In genomic region chr5:139287787-139288186, GRCm38 (mm10) we compare ENCODE assay signal across 24 mouse cellular contexts. TPM values are rescaled to one million over a fixed set of nuclear protein-coding genes. Genes with fewer than 3 reads are reported as not detected.
DNase-seq lines count a peak whose midpoint lies in the region; ATAC-seq and TF ChIP-seq lines count a peak whose summit lies in the region.
"Had no signal": no experiment of that assay in that cellular context is flagged by ENCODE, and none has a peak within 500 bp of the region (broad histone marks: within the 10 kb centered on the region; RNA-seq: fewer than 3 reads in every experiment).

No protein-coding gene starts in this region.

- TF ChIP-seq CTCF in midbrain, postnatal 0 days (IDR thresholded peaks at IDR 0.05): no peak
- TF ChIP-seq CTCF in bone marrow, adult 2 months (IDR thresholded peaks at IDR 0.05; ENCODE audit: control insufficient read depth, insufficient read depth, low read length): no peak

- H3K9ac ChIP-seq in midbrain, embryonic 11.5 days (ENCODE audit: low read length): no peak overlapping the region
- H3K9ac ChIP-seq in midbrain, postnatal 0 days (replicated peaks; ENCODE audit: low read length, poor library complexity, severe bottlenecking): no peak overlapping the region
- H3K9ac ChIP-seq in liver, embryonic 16.5 days (ENCODE audit: low read depth, low read length): no peak overlapping the region
- no peak overlapping the region for H3K9ac ChIP-seq in stomach, embryonic 16.5 days (ENCODE audit: low read length)
- H3K9ac ChIP-seq: forebrain, embryonic 12.5 days; hindbrain, embryonic 12.5 days; intestine, embryonic 15.5 days; lung, embryonic 15.5 days; neural tube, embryonic 15.5 days had no signal

- no peak overlapping the region for H3K4me3 ChIP-seq in midbrain, embryonic 11.5 days (ENCODE audit: low read depth, low read length)
- H3K4me3 ChIP-seq in midbrain, postnatal 0 days (ENCODE audit: low read depth, low read length): no peak overlapping the region
- H3K4me3 ChIP-seq in bone marrow, adult 2 months (replicated peaks; ENCODE audit: control insufficient read depth, low read depth, low read length): no peak overlapping the region
- no peak overlapping the region for H3K4me3 ChIP-seq in liver, embryonic 16.5 days (ENCODE audit: low read depth, low read length)
- H3K4me3 ChIP-seq in stomach, embryonic 16.5 days (replicated peaks; ENCODE audit: low read length): no peak overlapping the region
- H3K4me3 ChIP-seq: forebrain, embryonic 12.5 days; hindbrain, embryonic 12.5 days; intestine, embryonic 15.5 days; lung, embryonic 15.5 days; neural tube, embryonic 15.5 days had no signal

- H3K4me1 ChIP-seq in midbrain, embryonic 11.5 days (ENCODE audit: control insufficient read depth, insufficient read depth, low read length): no peaks in the 10 kb centered on the region
- no peaks in the 10 kb centered on the region for H3K4me1 ChIP-seq in midbrain, postnatal 0 days (ENCODE audit: insufficient read depth, low read length)
- H3K4me1 ChIP-seq in bone marrow, adult 2 months (ENCODE audit: control insufficient read depth, insufficient read depth, low read length): peaks cover 22% of the 10 kb centered on the region
- H3K4me1 ChIP-seq in liver, embryonic 16.5 days (ENCODE audit: control insufficient read depth, low read depth, low read length): peaks cover 30% of the 10 kb centered on the region
- peaks cover 18% of the 10 kb centered on the region for H3K4me1 ChIP-seq in stomach, embryonic 16.5 days (ENCODE audit: control insufficient read depth, insufficient read depth, low read length)
- H3K4me1 ChIP-seq: hindbrain, embryonic 12.5 days; neural tube, embryonic 15.5 days had no signal

- no peak overlapping the region for H3K27ac ChIP-seq in midbrain, embryonic 11.5 days (ENCODE audit: low read depth, low read length)
- no peak overlapping the region for H3K27ac ChIP-seq in midbrain, postnatal 0 days (ENCODE audit: low read depth, low read length)
- H3K27ac ChIP-seq in bone marrow, adult 2 months (ENCODE audit: control insufficient read depth, insufficient read depth, low read depth, low read length, poor library complexity): peak overlapping the region; percentile 97
- H3K27ac ChIP-seq in liver, embryonic 16.5 days (ENCODE audit: low read length): peak overlapping the region; percentile 69
- peak overlapping the region; percentile 15; the same call in 1 of the 2 replicates for H3K27ac ChIP-seq in stomach, embryonic 16.5 days (ENCODE audit: low read length)
- H3K27ac ChIP-seq: forebrain, embryonic 12.5 days; hindbrain, embryonic 12.5 days; hindbrain, postnatal 0 days; intestine, embryonic 15.5 days; neural tube, embryonic 15.5 days had no signal

- no peak for TF ChIP-seq POLR2A in bone marrow, adult 2 months (IDR thresholded peaks at IDR 0.05; ENCODE audit: borderline replicate concordance, control insufficient read depth, low read depth, low read length)

- no peaks in the 10 kb centered on the region for H3K36me3 ChIP-seq in midbrain, embryonic 11.5 days (ENCODE audit: control insufficient read depth, insufficient read depth, low read length)
- peaks cover 15% of the 10 kb centered on the region for H3K36me3 ChIP-seq in midbrain, postnatal 0 days (ENCODE audit: insufficient read depth, low read length)
- no peaks in the 10 kb centered on the region for H3K36me3 ChIP-seq in liver, embryonic 16.5 days (ENCODE audit: control insufficient read depth, insufficient read depth)
- no peaks in the 10 kb centered on the region for H3K36me3 ChIP-seq in stomach, embryonic 16.5 days (ENCODE audit: control insufficient read depth, insufficient read depth, low read length)
- H3K36me3 ChIP-seq: forebrain, embryonic 12.5 days; hindbrain, embryonic 12.5 days; intestine, embryonic 15.5 days; lung, embryonic 15.5 days had no signal

- DNase-seq in midbrain, embryonic 11.5 days (ENCODE audit: low spot score, missing footprints): peak; percentile 41
- no peak for DNase-seq in midbrain, postnatal 0 days (ENCODE audit: low spot score)
- no peak for DNase-seq in embryo, embryonic 10 days (ENCODE audit: low spot score)
- DNase-seq: adrenal gland, adult 8-10 months; cerebellum, adult 11-12 months; cerebellum, adult 9-11 months; gastrocnemius, postnatal 14 days; heart, postnatal 14 days; kidney, adult 2 months; midbrain, embryonic 14.5 days; retina, postnatal 1 day; right cerebral cortex, postnatal 14 days; spleen, adult 18-20 months had no signal

- H3K4me2 ChIP-seq in midbrain, embryonic 11.5 days: no peak overlapping the region
- no peak overlapping the region for H3K4me2 ChIP-seq in midbrain, postnatal 0 days (ENCODE audit: low read depth, low read length, poor library complexity, severe bottlenecking)
- H3K4me2 ChIP-seq in liver, embryonic 16.5 days (ENCODE audit: low read depth, low read length): no peak overlapping the region
- no peak overlapping the region for H3K4me2 ChIP-seq in stomach, embryonic 16.5 days (ENCODE audit: low read depth, low read length)
- H3K4me2 ChIP-seq: forebrain, embryonic 12.5 days; hindbrain, embryonic 12.5 days; intestine, embryonic 15.5 days; lung, embryonic 15.5 days; neural tube, embryonic 15.5 days had no signal

- no peak for ATAC-seq in midbrain, embryonic 11.5 days (ENCODE audit: low FRiP score)
- no peak for ATAC-seq in midbrain, postnatal 0 days (ENCODE audit: low FRiP score)
- ATAC-seq in liver, embryonic 16.5 days (ENCODE audit: low read depth): no peak
- no peak for ATAC-seq in stomach, embryonic 16.5 days (ENCODE audit: insufficient read depth, low FRiP score)
- no peak for ATAC-seq in activated CD4-positive, CD25-positive, alpha-beta regulatory T cell, adult 4 months
- ATAC-seq: CD4-positive, CD25-positive, alpha-beta regulatory T cell, adult 4 months; hindbrain, postnatal 0 days had no signal

- no peaks in the 10 kb centered on the region for H3K9me3 ChIP-seq in midbrain, embryonic 11.5 days (ENCODE audit: control insufficient read depth, low read length)
- no peaks in the 10 kb centered on the region for H3K9me3 ChIP-seq in midbrain, postnatal 0 days (ENCODE audit: low read length)
- H3K9me3 ChIP-seq in liver, embryonic 16.5 days (replicated peaks; ENCODE audit: control insufficient read depth, low read length): no peaks in the 10 kb centered on the region
- no peaks in the 10 kb centered on the region for H3K9me3 ChIP-seq in stomach, embryonic 16.5 days (replicated peaks; ENCODE audit: control insufficient read depth, low read length)
- H3K9me3 ChIP-seq: forebrain, embryonic 12.5 days; hindbrain, embryonic 12.5 days; intestine, embryonic 15.5 days; lung, embryonic 15.5 days; neural tube, embryonic 15.5 days had no signal

- H3K27me3 ChIP-seq in midbrain, embryonic 11.5 days (ENCODE audit: control insufficient read depth, insufficient read depth, low read length): no peaks in the 10 kb centered on the region
- no peaks in the 10 kb centered on the region for H3K27me3 ChIP-seq in midbrain, postnatal 0 days (ENCODE audit: insufficient read depth, low read length)
- H3K27me3 ChIP-seq in liver, embryonic 16.5 days (ENCODE audit: control insufficient read depth, insufficient read depth, low read depth, low read length): no peaks in the 10 kb centered on the region
- H3K27me3 ChIP-seq in stomach, embryonic 16.5 days (ENCODE audit: control insufficient read depth, insufficient read depth, low read length): no peaks in the 10 kb centered on the region
- H3K27me3 ChIP-seq: forebrain, embryonic 12.5 days; hindbrain, embryonic 12.5 days; intestine, embryonic 15.5 days; lung, embryonic 15.5 days; neural tube, embryonic 15.5 days had no signal

- WGBS in midbrain, embryonic 11.5 days: 79% methylated on average over 4 of the region's 4 CpGs
- WGBS in midbrain, postnatal 0 days: 88% methylated on average over 4 of the region's 4 CpGs
- 35% methylated on average over 4 of the region's 4 CpGs for WGBS in bone marrow, adult 2 months
- 47% methylated on average over 4 of the region's 4 CpGs for WGBS in liver, embryonic 16.5 days (ENCODE audit: insufficient replicate concordance)
- WGBS in stomach, embryonic 16.5 days: 80% methylated on average over 4 of the region's 4 CpGs

RNA-seq across cellular contexts. Expression of gene Get4, which starts 35.7 kb away (rescaled TPM):
- polyA plus RNA-seq in midbrain, embryonic 11.5 days (2014; fragmentation: Nextera tagmentation; extraction: Ambion mirVana): 118 and 123 TPM in 2 replicates
- 48.5 and 48.9 TPM in 2 replicates for total RNA-seq in midbrain, postnatal 0 days (2014; rRNA removed)
- polyA plus RNA-seq in midbrain, postnatal 0 days (2015; fragmentation: Nextera tagmentation; extraction: Ambion mirVana): 135 and 142 TPM in 2 replicates
- polyA plus RNA-seq in bone marrow, adult 2 months (2011; ENCODE audit: insufficient read depth, insufficient read length, low replicate concordance, missing spikeins): 43.5 and 60.2 TPM in 2 replicates
- polyA plus RNA-seq in liver, embryonic 16.5 days (2015; fragmentation: Nextera tagmentation; extraction: Ambion mirVana): 90.0 and 98.0 TPM in 2 replicates
- polyA plus RNA-seq in stomach, embryonic 16.5 days (2015; fragmentation: Nextera tagmentation; extraction: Ambion mirVana): 136 and 142 TPM in 2 replicates
- polyA plus RNA-seq in activated CD4-positive, CD25-positive, alpha-beta regulatory T cell, adult 4 months (2017; shearing (Covaris generic)): 10 to 100 TPM; 14.9 to 18.2 TPM

RNA-seq across cellular contexts. Expression of gene Adap1, which starts 37.6 kb away (rescaled TPM):
- 2.4 TPM in 2 replicates for polyA plus RNA-seq in midbrain, embryonic 11.5 days (2014; fragmentation: Nextera tagmentation; extraction: Ambion mirVana)
- 234 and 253 TPM in 2 replicates for total RNA-seq in midbrain, postnatal 0 days (2014; rRNA removed)
- polyA plus RNA-seq in midbrain, postnatal 0 days (2015; fragmentation: Nextera tagmentation; extraction: Ambion mirVana): 141 and 152 TPM in 2 replicates
- 12.1 and 26.4 TPM in 2 replicates for polyA plus RNA-seq in bone marrow, adult 2 months (2011; ENCODE audit: insufficient read depth, insufficient read length, low replicate concordance, missing spikeins)
- 1.1 and 1.3 TPM in 2 replicates for polyA plus RNA-seq in liver, embryonic 16.5 days (2015; fragmentation: Nextera tagmentation; extraction: Ambion mirVana)
- polyA plus RNA-seq in stomach, embryonic 16.5 days (2015; fragmentation: Nextera tagmentation; extraction: Ambion mirVana): 2.4 and 2.6 TPM in 2 replicates
- 1 to 10 TPM; 3.5 to 5.7 TPM for polyA plus RNA-seq in activated CD4-positive, CD25-positive, alpha-beta regulatory T cell, adult 4 months (2017; shearing (Covaris generic))

Comparison
In these comparisons a context has a peak if more than half of its experiments do, and no peak if none do; other contexts are left out.
1. H3K27ac ChIP-seq: peak in bone marrow, adult 2 months (single experiment), liver, embryonic 16.5 days (single experiment) and stomach, embryonic 16.5 days (single experiment); none in midbrain, embryonic 11.5 days (single experiment) and midbrain, postnatal 0 days (single experiment).